Mouse (Mus musculus) small intestine, adult 2 months (tissue): ENCODE results near the gene Mybphl.

Source experiments
- CTCF ChIP-seq: fragments of 200-500 bp; IDR thresholded peaks from 2 replicates; pipeline ENCODE4 v1.5.1; 2012; ENCODE audit warnings: low read depth, mild to moderate bottlenecking, control low read depth, inconsistent platforms, low read length, moderate library complexity, mixed read lengths; ENCODE audit not compliant: insufficient replicate concordance, insufficient read length; ENCODE audit errors: extremely low read depth
- POLR2A ChIP-seq: fragments of 200-500 bp; IDR thresholded peaks from 2 replicates; pipeline ENCODE4 v1.6.1; 2012; ENCODE audit warnings: low read depth, mild to moderate bottlenecking, control low read depth, inconsistent platforms, low read length, moderate library complexity

DNA sequence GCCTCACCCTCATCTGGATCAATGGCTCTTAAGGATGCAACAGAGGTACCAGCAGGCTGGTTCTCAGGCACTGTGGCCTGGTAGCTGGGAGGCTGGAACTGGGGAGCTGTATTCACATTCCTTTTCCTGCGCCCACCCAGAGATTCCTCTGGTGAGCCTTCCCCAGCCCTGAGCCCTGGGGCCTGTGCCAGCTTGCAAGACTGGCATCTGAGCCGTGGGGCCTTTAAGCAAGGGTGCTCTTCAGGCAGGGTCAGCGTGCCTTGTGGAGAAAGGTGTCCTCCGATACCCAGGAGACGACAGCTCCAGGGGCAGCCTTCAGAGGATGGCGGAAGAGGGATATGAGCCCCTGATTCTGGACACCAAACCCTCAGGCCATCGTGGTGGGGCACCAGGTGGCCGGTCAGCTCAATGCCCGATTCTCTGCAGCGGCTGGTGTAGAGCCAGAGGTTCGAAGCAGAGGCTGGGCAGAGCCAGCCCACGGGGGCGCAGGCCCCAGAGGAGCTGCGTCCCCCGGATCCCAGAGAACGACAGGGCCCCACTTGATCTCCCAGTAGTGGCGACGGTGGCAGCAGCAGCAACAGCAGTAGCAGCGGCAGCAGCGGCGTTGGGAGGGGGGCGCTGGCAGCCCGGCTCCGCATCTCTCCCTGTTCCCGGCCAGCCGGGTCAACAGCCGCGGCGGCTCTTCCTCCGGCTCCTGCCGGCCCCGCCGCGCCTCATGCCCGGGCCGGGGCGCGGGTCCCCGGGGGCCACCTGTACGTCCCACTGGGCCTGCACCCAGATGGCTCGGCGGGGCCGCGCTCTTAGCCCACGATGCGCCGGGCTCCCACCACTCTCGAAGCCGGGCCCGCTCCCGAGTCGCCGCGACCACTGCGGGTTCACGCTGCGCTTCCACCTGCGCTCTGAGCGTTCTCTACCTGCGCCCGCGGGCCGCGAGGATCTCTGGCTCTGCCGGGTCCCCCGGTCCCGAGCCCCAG lies 50.4 kb downstream of the Mybphl start, which contains the start of gene Celsr2:
- TF ChIP-seq CTCF (no peak), POLR2A (no peak)
